Mouse (Mus musculus) G1E (cell line): ENCODE measurements at regions not wholly inside any gene's neighbourhood (a gene's known extent, or its start where the extent isn't known, plus 50 kb on each side); places are given as distances from the start of the nearest gene placed in this dataset.

ENCODE experiments used
- ATAC-seq: 2 replicates; pipeline ENCODE4 v1.8.0; 2016; ENCODE audit warnings: mild to moderate bottlenecking; ENCODE audit not compliant: insufficient number of reproducible peaks, poor library complexity, low FRiP score, severe bottlenecking; ENCODE audit errors: extremely low read depth
- DNase-seq: peaks from one replicate; pipeline ENCODE4 v3.0.0; 2012; ENCODE audit warnings: low spot score
- H3K27me3 ChIP-seq: 2 replicates; pipeline ENCODE4 v1.6.1; 2012; ENCODE audit warnings: mild to moderate bottlenecking, low read length, inconsistent platforms; ENCODE audit not compliant: insufficient read depth
- H3K36me3 ChIP-seq: replicated peaks from 2 replicates; pipeline ENCODE3; 2012; ENCODE audit warnings: mild to moderate bottlenecking, inconsistent platforms
- H3K4me1 ChIP-seq: 2 replicates; pipeline ENCODE4 v1.6.1; 2012; ENCODE audit warnings: low read depth, low read length, inconsistent platforms, mixed read lengths; ENCODE audit not compliant: insufficient read depth
- H3K4me3 ChIP-seq: 2 replicates; pipeline ENCODE4 v1.5.1; 2012; ENCODE audit warnings: low read depth, mild to moderate bottlenecking, inconsistent platforms, low read length, moderate library complexity, mixed read lengths
- H3K9me3 ChIP-seq: replicated peaks from 2 replicates; pipeline ENCODE4 v1.6.1; 2012; ENCODE audit warnings: inconsistent platforms
- CTCF ChIP-seq: IDR thresholded peaks from 2 replicates; pipeline ENCODE4 v1.5.1; 2012; ENCODE audit warnings: low read depth, low read length, inconsistent platforms, mixed read lengths
- GATA1 ChIP-seq: IDR thresholded peaks from 2 replicates; pipeline ENCODE4 v1.6.1; 2012; ENCODE audit warnings: borderline replicate concordance, low read length, inconsistent platforms, mixed read lengths
- GATA2 ChIP-seq: IDR thresholded peaks from 2 replicates; pipeline ENCODE4 v1.6.1; 2012; ENCODE audit warnings: low read depth, low read length, inconsistent platforms, borderline replicate concordance
- POLR2AphosphoS5 ChIP-seq: IDR thresholded peaks from 2 replicates; pipeline ENCODE4 v1.6.1; 2012; ENCODE audit warnings: low read depth, low read length, inconsistent platforms; ENCODE audit not compliant: insufficient replicate concordance
- TAL1 ChIP-seq: conservative IDR thresholded peaks from 2 replicates; pipeline ENCODE4 v1.6.1; 2012; ENCODE audit warnings: low read depth, low read length, inconsistent platforms, mixed read lengths

DNA sequence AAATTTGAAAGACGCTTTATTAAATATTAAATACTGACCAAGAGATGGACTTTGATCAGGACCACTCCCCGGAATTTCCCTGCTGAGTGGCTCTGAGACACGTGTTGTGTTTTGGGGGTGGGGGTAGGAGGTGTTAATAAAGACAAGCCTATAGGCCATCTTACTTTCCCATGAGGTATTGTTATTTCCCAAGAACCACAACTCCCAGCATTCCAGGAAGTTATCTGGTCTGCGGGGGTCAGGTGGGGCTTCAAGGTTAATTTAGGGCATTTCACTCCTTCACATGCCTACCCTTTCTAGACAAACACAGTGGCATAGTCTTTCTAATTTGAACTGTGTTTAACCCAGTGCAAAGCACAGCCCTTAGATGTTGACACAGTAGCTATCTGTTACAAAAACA is 209.0 kb downstream of the Ktn1 start:
- no peaks in the 10 kb centered on the region for H3K36me3 ChIP-seq
- TF ChIP-seq GATA2 (no peak), CTCF (no peak)
- ATAC-seq: no peak
- DNase-seq: no peak
- no peak overlapping the region for H3K4me3 ChIP-seq
- H3K9me3 ChIP-seq: no peaks in the 10 kb centered on the region
- no peaks in the 10 kb centered on the region for H3K4me1 ChIP-seq
- H3K27me3 ChIP-seq: no peaks in the 10 kb centered on the region

DNA sequence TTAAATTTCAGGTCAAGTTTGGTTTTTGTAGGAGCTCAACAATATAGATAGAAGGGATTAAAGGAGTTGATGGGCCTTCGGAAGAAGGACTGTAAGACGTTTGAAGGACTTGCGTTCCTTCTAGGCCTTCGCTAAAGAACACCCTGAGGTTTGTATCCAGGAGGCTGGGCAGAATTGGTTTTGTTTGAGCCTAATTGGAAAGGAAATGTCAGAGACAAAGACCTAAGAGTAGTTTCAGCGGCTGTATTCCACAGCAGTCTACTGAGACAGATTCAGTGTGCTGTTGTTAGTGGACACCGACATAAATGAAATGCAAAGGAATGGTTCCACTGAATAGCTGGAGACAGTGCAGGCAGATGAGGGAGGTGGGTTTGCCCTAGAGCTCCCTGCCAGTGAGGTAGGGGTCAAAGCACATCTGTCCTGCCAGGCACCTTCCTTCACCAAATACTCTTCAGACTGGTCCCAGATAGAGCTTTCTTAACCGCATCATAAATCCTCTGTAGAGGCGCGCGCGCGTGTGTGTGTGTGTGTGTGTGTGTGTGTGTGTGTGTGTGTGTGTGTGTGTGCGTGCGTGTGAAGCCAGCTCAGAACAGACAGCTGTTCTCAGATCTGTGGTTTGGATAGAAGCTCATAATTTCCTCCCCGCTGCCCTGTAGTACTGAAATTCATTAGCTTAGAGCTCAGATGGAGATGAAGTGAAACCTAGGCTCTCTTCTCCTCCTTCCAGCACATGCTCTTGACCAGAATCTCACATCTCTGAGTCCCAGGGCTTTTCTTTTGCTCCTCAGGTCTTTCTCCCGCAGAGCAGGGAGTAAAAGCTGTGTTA is 209.7 kb downstream of the Ktn1 start:
- Histone ChIP-seq H3K27me3 (no peaks in the 10 kb centered on the region), H3K4me1 (no peaks in the 10 kb centered on the region), H3K36me3 (no peaks in the 10 kb centered on the region), H3K9me3 (no peaks in the 10 kb centered on the region), H3K4me3 (no peak overlapping the region)
- ATAC-seq: no peak
- DNase-seq: no peak
- no peak for TF ChIP-seq TAL1
- no peak for TF ChIP-seq GATA2
- TF ChIP-seq POLR2AphosphoS5: no peak
- no peak for TF ChIP-seq CTCF

DNA sequence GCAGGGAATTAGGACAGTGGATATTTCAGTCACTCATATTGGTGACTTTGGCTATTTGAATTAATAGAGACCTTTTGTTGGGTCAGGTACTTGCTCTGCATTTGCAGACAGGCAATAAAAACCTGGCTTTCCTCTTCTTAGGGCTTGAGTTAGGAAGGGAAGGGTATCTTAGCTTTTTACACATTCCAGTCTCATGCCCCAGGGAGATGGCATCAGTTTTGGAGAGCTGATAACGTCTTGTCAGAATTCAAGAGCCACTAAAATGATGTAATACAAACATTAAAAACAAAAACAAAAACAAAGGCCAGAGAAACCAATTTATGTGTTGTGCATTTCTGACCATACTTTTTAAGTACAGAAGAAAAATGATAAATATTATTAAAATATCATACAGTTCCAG is 214.3 kb downstream of the Ktn1 start:
- H3K36me3 ChIP-seq: no peaks in the 10 kb centered on the region
- no peak for TF ChIP-seq GATA1
- TF ChIP-seq POLR2AphosphoS5: no peak
- TF ChIP-seq TAL1: no peak
- TF ChIP-seq CTCF: no peak
- TF ChIP-seq GATA2: no peak
- no peak overlapping the region for H3K4me3 ChIP-seq
- H3K9me3 ChIP-seq: no peaks in the 10 kb centered on the region
- ATAC-seq (no peak), DNase-seq (no peak)
- no peaks in the 10 kb centered on the region for H3K4me1 ChIP-seq
- no peaks in the 10 kb centered on the region for H3K27me3 ChIP-seq

DNA sequence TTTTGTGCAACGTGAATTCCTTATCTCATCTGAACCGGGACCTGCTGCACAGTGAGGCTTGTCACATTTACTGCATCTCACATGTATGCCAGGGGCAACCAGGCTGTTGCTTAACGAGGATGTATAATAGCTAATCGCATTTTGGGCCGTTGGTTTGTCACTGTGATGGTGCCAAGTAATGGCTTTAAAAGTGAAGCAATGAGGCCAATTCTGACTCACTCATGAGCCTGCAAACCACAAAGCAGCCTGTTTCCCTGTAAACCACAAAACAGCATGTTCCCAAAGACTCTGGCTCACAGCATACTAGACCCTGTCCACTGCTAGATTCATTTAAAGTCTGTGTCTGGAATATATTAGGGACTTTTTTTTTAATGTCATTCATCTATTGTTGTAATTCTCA is 214.8 kb downstream of the Ktn1 start:
- Histone ChIP-seq H3K4me1 (no peaks in the 10 kb centered on the region), H3K4me3 (no peak overlapping the region), H3K9me3 (no peaks in the 10 kb centered on the region), H3K27me3 (no peaks in the 10 kb centered on the region), H3K36me3 (no peaks in the 10 kb centered on the region)
- no peak for DNase-seq
- no peak for TF ChIP-seq TAL1
- TF ChIP-seq GATA1: no peak
- no peak for TF ChIP-seq CTCF
- no peak for TF ChIP-seq POLR2AphosphoS5
- TF ChIP-seq GATA2: no peak
- ATAC-seq: no peak

DNA sequence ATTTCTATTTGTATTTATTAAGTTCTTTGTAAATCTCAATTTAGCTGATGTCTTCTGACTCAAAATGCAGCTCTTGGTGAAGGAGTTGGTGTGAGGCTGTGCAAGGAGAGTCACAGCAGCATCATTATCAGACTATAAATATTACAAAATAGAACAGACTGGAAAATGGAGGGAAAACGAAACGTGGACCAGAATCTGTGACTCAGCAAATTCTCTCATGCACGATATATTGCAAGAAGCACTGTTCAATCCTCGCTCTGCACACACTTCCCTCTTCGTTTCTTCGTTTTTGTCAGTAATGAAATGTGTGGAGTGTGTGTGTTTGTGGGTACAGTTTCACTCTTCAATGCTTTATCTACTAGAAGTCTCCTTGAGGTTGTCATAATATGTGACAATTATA is 215.5 kb downstream of the Ktn1 start:
- no peak for DNase-seq
- H3K36me3 ChIP-seq: no peaks in the 10 kb centered on the region
- no peak for TF ChIP-seq POLR2AphosphoS5
- TF ChIP-seq CTCF: no peak
- no peak for TF ChIP-seq GATA1
- no peak overlapping the region for H3K4me3 ChIP-seq
- H3K9me3 ChIP-seq: no peaks in the 10 kb centered on the region
- no peaks in the 10 kb centered on the region for H3K27me3 ChIP-seq
- H3K4me1 ChIP-seq: no peaks in the 10 kb centered on the region
- no peak for ATAC-seq

DNA sequence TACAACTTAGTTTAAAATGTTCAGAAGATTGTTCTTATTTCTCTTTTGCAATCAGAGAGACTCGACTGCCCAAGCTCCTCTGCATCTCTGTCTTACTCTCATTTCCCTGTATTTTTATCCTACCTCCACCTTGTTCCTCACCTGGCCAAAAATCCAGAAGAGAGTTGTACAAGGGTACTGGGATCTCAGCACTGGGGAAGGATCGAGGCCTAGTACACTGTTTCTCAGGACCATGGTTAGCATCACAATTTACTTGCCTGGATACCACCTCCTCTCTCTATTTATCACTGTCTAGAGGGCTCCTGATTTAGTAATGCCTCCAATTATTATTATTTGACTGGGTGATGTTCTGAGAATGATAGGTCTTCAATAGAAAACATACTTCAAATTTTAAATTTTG is 218.8 kb downstream of the Ktn1 start:
- DNase-seq (no peak), ATAC-seq (no peak)
- no peaks in the 10 kb centered on the region for H3K27me3 ChIP-seq
- no peaks in the 10 kb centered on the region for H3K9me3 ChIP-seq
- no peaks in the 10 kb centered on the region for H3K4me1 ChIP-seq
- H3K4me3 ChIP-seq: no peak overlapping the region
- TF ChIP-seq POLR2AphosphoS5 (no peak), CTCF (no peak), GATA2 (no peak), GATA1 (no peak), TAL1 (no peak)
- H3K36me3 ChIP-seq: no peaks in the 10 kb centered on the region

DNA sequence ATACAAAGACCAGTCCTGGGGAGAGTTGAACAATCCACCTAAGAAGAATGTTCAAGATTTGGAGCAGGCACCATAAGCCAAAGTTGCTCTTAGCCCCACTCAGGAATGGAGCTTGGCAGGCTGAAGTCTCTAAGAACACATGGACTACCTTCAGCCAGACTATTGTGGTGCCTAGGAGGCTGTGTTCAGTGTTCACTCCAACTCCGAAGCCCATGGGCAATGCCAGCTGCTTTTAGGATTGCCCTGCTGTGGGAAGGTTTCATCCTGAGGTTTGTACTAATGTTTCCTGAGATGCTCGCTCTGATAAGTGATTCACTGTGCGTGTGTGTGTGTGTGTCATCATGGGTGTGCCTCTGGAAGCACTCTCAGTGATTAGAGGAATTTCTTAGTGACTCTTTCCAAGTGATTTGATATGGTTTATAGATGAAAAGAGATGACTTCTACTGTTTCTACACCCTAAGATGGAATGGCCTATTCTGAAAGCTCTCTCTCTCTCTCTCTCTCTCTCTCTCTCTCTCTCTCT is 220.1 kb downstream of the Ktn1 start:
- no peak for DNase-seq
- no peak overlapping the region for H3K4me3 ChIP-seq
- H3K36me3 ChIP-seq: no peaks in the 10 kb centered on the region
- no peaks in the 10 kb centered on the region for H3K9me3 ChIP-seq
- ATAC-seq: no peak
- no peak for TF ChIP-seq GATA2
- no peak for TF ChIP-seq CTCF
- TF ChIP-seq GATA1: no peak
- no peak for TF ChIP-seq POLR2AphosphoS5
- TF ChIP-seq TAL1: no peak
- H3K27me3 ChIP-seq: no peaks in the 10 kb centered on the region
- H3K4me1 ChIP-seq: no peaks in the 10 kb centered on the region
